Mouse (Mus musculus) A20 (cell line): ENCODE results near the gene Isoc2a.
A peak's percentile ranks its signal among the peaks of the same experiment; 100 is the strongest.

ENCODE experiments used
- DNase-seq: peaks from one replicate; pipeline ENCODE4 v3.0.0-alpha.2; 2011; ENCODE audit warnings: low read depth, low spot score

Gene Isoc2a

DNA sequence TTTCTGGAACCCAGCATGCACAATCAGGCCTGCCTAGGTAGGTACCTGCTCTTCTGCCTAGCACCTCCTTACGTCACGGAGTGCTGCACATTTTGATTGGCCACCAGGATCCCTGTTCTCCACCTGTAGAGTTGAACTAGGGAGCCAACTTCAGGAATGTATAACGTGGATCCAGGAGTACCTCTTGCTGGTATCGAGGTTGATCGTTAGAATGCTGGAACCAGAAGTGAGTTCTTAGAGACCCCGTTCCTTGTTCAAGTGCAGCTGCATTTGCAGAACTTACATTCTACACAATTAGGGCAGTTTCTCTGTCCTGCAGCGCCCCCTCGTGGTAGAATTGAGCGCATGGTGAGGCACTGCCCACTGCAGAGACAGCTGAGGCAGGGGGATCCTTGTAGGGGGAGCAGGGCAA lies 63.1 kb downstream of the Isoc2a start:
- peak; percentile 88 for DNase-seq

DNA sequence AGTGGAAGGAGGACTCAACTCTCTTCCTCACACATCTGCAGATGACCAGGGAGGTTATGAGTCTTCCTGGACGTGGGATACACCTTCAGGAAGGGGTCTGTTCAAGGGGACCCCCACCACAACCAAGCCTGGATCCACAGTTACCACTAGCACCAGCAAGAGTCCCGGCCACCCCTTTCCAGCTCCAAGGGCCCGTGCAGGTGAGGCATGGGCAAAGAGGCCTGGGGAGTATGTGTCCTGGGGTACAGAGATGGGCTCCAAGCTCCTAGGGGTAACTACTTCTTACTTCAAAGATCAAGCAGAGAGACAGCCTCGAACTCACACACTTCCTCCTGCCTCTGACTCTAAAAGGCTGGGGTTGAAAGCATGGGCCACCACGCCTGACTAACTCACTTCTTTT lies 65.7 kb downstream of the Isoc2a start:
- DNase-seq: no peak

DNA sequence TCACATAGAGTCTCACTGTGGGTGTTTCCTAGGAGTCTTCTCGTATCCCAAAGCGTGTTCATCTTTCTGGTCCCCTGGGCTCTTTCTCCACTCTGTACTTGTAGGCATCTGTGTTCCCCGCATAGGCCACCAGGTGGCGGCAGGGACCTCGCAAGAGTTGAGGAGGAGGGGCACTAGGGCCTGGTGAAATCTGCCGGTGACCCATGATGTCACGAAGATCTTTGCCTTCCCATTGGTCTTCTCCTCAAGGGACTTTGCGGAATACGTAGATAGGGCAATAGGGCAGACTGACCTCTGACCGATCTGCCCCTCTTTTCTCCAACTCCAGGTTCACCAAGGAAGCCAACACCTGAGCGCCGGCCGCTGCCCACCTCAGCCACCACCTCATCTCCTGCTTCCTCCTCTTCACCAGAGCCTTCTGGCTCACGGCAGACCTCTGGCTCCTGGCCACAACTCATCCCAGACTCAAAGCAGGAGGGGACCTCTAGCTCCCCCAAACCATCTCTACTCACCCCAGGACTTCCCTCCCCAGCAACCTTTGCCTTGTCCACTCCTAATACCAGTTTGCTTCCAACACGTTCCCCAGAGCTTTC lies 66.4 kb downstream of the Isoc2a start:
- peak; percentile 93 for DNase-seq
